ENCODE assay signal across 8 mouse cellular contexts in the genomic region with DNA sequence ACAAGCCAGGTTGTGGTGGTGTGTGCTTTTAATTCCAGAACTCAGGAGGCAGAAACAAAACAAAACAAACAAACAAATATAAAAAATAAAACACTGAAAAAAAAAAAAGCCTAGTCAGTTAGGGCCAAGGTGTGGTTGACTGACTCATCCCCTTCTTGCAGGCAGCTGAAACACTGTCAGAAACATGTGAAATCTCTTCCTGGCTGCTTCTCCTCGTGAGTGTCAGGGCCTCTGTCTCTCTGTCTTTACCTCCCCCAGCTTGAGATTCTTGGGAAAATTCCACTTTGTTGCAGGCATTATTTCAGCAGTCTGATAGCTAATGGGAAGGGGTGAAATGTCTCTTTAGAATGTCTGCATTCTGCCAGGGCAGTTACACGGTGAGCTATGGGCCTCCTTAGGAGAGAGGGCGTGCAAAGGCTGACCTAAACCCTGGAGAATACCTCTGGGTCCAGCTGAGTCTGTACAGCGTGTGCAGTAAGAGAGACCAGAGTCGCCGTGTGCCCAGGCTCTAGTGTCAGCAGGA. TPM values are rescaled to one million over a fixed set of nuclear protein-coding genes. Genes with fewer than 3 reads are reported as not detected.
DNase-seq lines count a peak whose midpoint lies in the region; ATAC-seq and TF ChIP-seq lines count a peak whose summit lies in the region.

No protein-coding gene starts in this region.

- peak in 1 of 2 experiments; percentile 14 for DNase-seq in heart, adult 2 months
- DNase-seq in heart, postnatal 36 days, result no peak
- DNase-seq in 416B (ENCODE audit: low read depth), result peak; percentile 80
- DNase-seq in forebrain, embryonic 10.5 days (ENCODE audit: extremely low spot score, low spot score), result no peak
- DNase-seq in testis, postnatal 14 days (ENCODE audit: low spot score), result no peak

- TF ChIP-seq CTCF in heart, adult 2 months (IDR thresholded peaks at IDR 0.05), result no peak

- intact Hi-C loops in heart, adult 2 months (cut with DNase I), result loop anchor here (1.0 to 5.0 kb wide), 3 partner anchors 43 to 155 kb away; no protein-coding TSS in a partner anchor
- intact Hi-C loops in heart, postnatal 36 days (cut with DNase I), result loop anchor here (1.0 kb wide), 1 partner anchor 25 kb away; a partner anchor contains a TSS

- TF ChIP-seq EP300 in heart, adult 2 months (IDR thresholded peaks at IDR 0.05; ENCODE audit: insufficient read depth, low read depth, low read length), result no peak

- peaks cover 7% of the 10 kb centered on the region for H3K4me1 ChIP-seq in heart, adult 2 months (ENCODE audit: control insufficient read depth, insufficient read depth, low read length)
- peaks cover 46% of the 10 kb centered on the region for H3K4me1 ChIP-seq in forebrain, embryonic 10.5 days
- H3K4me1 ChIP-seq in liver, embryonic 12.5 days, result peaks cover 40% of the 10 kb centered on the region

- WGBS in heart, adult 2 months, result 17% methylated on average over 6 of the region's 6 CpGs
- WGBS in forebrain, embryonic 10.5 days, result 12% methylated on average over 6 of the region's 6 CpGs
- 32% methylated on average over 6 of the region's 6 CpGs for WGBS in liver, embryonic 12.5 days (ENCODE audit: insufficient replicate concordance)

- no peaks in the 10 kb centered on the region for H3K27me3 ChIP-seq in heart, adult 2 months (ENCODE audit: control insufficient read depth, insufficient read depth, low read length)
- H3K27me3 ChIP-seq in forebrain, embryonic 10.5 days (ENCODE audit: poor library complexity, severe bottlenecking), result no peaks in the 10 kb centered on the region
- no peaks in the 10 kb centered on the region for H3K27me3 ChIP-seq in liver, embryonic 12.5 days (replicated peaks)

- no peak for ATAC-seq in liver, embryonic 12.5 days
- no peak for ATAC-seq in activated CD4-positive, CD25-positive, alpha-beta regulatory T cell, adult 4 months
- ATAC-seq in megakaryocyte-erythroid progenitor cell, adult 5-6 weeks (replicated peaks; ENCODE audit: low FRiP score, low TSS enrichment, poor library complexity, severe bottlenecking), result no peak

- H3K79me2 ChIP-seq in heart, adult 2 months (replicated peaks; ENCODE audit: control insufficient read depth, insufficient read depth, low read length), result no peaks in the 10 kb centered on the region; the same call in 1 of the 2 replicates

- H3K36me3 ChIP-seq in heart, adult 2 months (ENCODE audit: control insufficient read depth, insufficient read depth, low read length), result peaks cover 6% of the 10 kb centered on the region
- H3K36me3 ChIP-seq in forebrain, embryonic 10.5 days (replicated peaks), result peaks cover 37% of the 10 kb centered on the region
- peaks cover 24% of the 10 kb centered on the region for H3K36me3 ChIP-seq in liver, embryonic 12.5 days

- H3K9ac ChIP-seq in heart, adult 2 months (ENCODE audit: low read depth, low read length), result peak overlapping the region; percentile 71
- H3K9ac ChIP-seq in liver, embryonic 12.5 days, result peak overlapping the region; percentile 47; the same call in 1 of the 2 replicates

- peak overlapping the region; percentile 54 for H3K4me2 ChIP-seq in liver, embryonic 12.5 days

- H3K9me3 ChIP-seq in forebrain, embryonic 10.5 days, result no peaks in the 10 kb centered on the region
- H3K9me3 ChIP-seq in liver, embryonic 12.5 days (replicated peaks), result no peaks in the 10 kb centered on the region

- TF ChIP-seq POLR2A in heart, adult 2 months (IDR thresholded peaks at IDR 0.05; ENCODE audit: insufficient read depth, low read depth, low read length), result no peak

- H3K4me3 ChIP-seq in heart, adult 2 months, result peak overlapping the region; percentile 34
- peak overlapping the region; percentile 50 for H3K4me3 ChIP-seq in forebrain, embryonic 10.5 days
- H3K4me3 ChIP-seq in liver, embryonic 12.5 days, result peak overlapping the region; percentile 12; the same call in 1 of the 2 replicates

- H3K27ac ChIP-seq in heart, adult 2 months, result peak overlapping the region; percentile 65
- peak overlapping the region; percentile 96 for H3K27ac ChIP-seq in forebrain, embryonic 10.5 days
- H3K27ac ChIP-seq in liver, embryonic 12.5 days, result peak overlapping the region; percentile 85

RNA-seq across cellular contexts. Expression of a gene that starts 2.8 kb away (rescaled TPM):
- total RNA-seq in heart, adult 2 months (2021), result 100 to 1,000 TPM; 133 to 153 TPM
- polyA plus RNA-seq in heart, adult 2 months (2012; rRNA removed), result 71.1 and 114 TPM in 2 replicates
- 100 to 1,000 TPM; 161 to 172 TPM for total RNA-seq in heart, postnatal 36 days (2021)
- polyA plus RNA-seq in forebrain, embryonic 10.5 days (2016; fragmentation: Nextera tagmentation; extraction: Ambion mirVana), result 465 and 471 TPM in 2 replicates
- polyA plus RNA-seq in liver, embryonic 12.5 days (2016; fragmentation: Nextera tagmentation; extraction: Ambion mirVana), result 252 and 256 TPM in 2 replicates
- polyA plus RNA-seq in activated CD4-positive, CD25-positive, alpha-beta regulatory T cell, adult 4 months (2017; shearing (Covaris generic)), result 10 to 100 TPM; 79.6 to 85.1 TPM
- total RNA-seq in megakaryocyte-erythroid progenitor cell, adult 5-6 weeks (2014; fragmentation: Nextera tagmentation), result 229 and 288 TPM in 2 replicates
- 535 and 656 TPM in 2 replicates for total RNA-seq in megakaryocyte-erythroid progenitor cell, adult 5-6 weeks (2017)

RNA-seq across cellular contexts. Expression of a gene that starts 3.1 kb away (rescaled TPM):
- total RNA-seq in heart, adult 2 months (2021), result 1 to 10 TPM; 8.2 to 9.6 TPM
- polyA plus RNA-seq in heart, adult 2 months (2012; rRNA removed), result 7.4 and 9.1 TPM in 2 replicates
- 1 to 10 TPM; 9.0 to 9.2 TPM for total RNA-seq in heart, postnatal 36 days (2021)
- polyA plus RNA-seq in forebrain, embryonic 10.5 days (2016; fragmentation: Nextera tagmentation; extraction: Ambion mirVana), result 21.1 and 24.5 TPM in 2 replicates
- polyA plus RNA-seq in liver, embryonic 12.5 days (2016; fragmentation: Nextera tagmentation; extraction: Ambion mirVana), result 10.1 and 10.2 TPM in 2 replicates
- polyA plus RNA-seq in activated CD4-positive, CD25-positive, alpha-beta regulatory T cell, adult 4 months (2017; shearing (Covaris generic)), result 10 to 100 TPM in 1 of 2 experiments, 1 to 10 TPM in 1; 6.3 to 12.3 TPM
- total RNA-seq in megakaryocyte-erythroid progenitor cell, adult 5-6 weeks (2014; fragmentation: Nextera tagmentation), result 9.0 and 9.6 TPM in 2 replicates
- total RNA-seq in megakaryocyte-erythroid progenitor cell, adult 5-6 weeks (2017), result 1.9 and 4.2 TPM in 2 replicates

RNA-seq across cellular contexts. Expression of a gene that starts 25.1 kb away (rescaled TPM):
- 1 to 10 TPM; 1.9 to 2.7 TPM for total RNA-seq in heart, adult 2 months (2021)
- polyA plus RNA-seq in heart, adult 2 months (2012; rRNA removed), result 6.2 and 6.7 TPM in 2 replicates
- 1 to 10 TPM; 2.6 to 3.1 TPM for total RNA-seq in heart, postnatal 36 days (2021)
- polyA plus RNA-seq in forebrain, embryonic 10.5 days (2016; fragmentation: Nextera tagmentation; extraction: Ambion mirVana), result 62.4 and 66.2 TPM in 2 replicates
- polyA plus RNA-seq in liver, embryonic 12.5 days (2016; fragmentation: Nextera tagmentation; extraction: Ambion mirVana), result 18.5 and 19.4 TPM in 2 replicates
- polyA plus RNA-seq in activated CD4-positive, CD25-positive, alpha-beta regulatory T cell, adult 4 months (2017; shearing (Covaris generic)), result 10 to 100 TPM; 15.2 to 19.2 TPM
- 24.4 and 51.9 TPM in 2 replicates for total RNA-seq in megakaryocyte-erythroid progenitor cell, adult 5-6 weeks (2014; fragmentation: Nextera tagmentation)
- total RNA-seq in megakaryocyte-erythroid progenitor cell, adult 5-6 weeks (2017), result 7.2 and 8.8 TPM in 2 replicates

RNA-seq across cellular contexts. Expression of a gene that starts 25.3 kb away (rescaled TPM):
- 10 to 100 TPM; 11.3 TPM for total RNA-seq in heart, adult 2 months (2021)
- polyA plus RNA-seq in heart, adult 2 months (2012; rRNA removed), result 24.3 and 32.2 TPM in 2 replicates
- total RNA-seq in heart, postnatal 36 days (2021), result 10 to 100 TPM; 13.1 to 13.2 TPM
- polyA plus RNA-seq in forebrain, embryonic 10.5 days (2016; fragmentation: Nextera tagmentation; extraction: Ambion mirVana), result 15.3 and 16.7 TPM in 2 replicates
- polyA plus RNA-seq in liver, embryonic 12.5 days (2016; fragmentation: Nextera tagmentation; extraction: Ambion mirVana), result 12.8 TPM in 2 replicates
- 10 to 100 TPM; 33.9 to 39.6 TPM for polyA plus RNA-seq in activated CD4-positive, CD25-positive, alpha-beta regulatory T cell, adult 4 months (2017; shearing (Covaris generic))
- total RNA-seq in megakaryocyte-erythroid progenitor cell, adult 5-6 weeks (2014; fragmentation: Nextera tagmentation), result 17.7 and 27.3 TPM in 2 replicates
- 7.6 and 11.9 TPM in 2 replicates for total RNA-seq in megakaryocyte-erythroid progenitor cell, adult 5-6 weeks (2017)

RNA-seq across cellular contexts. Expression of a gene that starts 31.7 kb away (rescaled TPM):
- total RNA-seq in heart, adult 2 months (2021), result not detected
- not detected in 2 replicates for polyA plus RNA-seq in heart, adult 2 months (2012; rRNA removed)
- total RNA-seq in heart, postnatal 36 days (2021), result not detected
- polyA plus RNA-seq in forebrain, embryonic 10.5 days (2016; fragmentation: Nextera tagmentation; extraction: Ambion mirVana), result 0.38 and 0.85 TPM in 2 replicates
- polyA plus RNA-seq in liver, embryonic 12.5 days (2016; fragmentation: Nextera tagmentation; extraction: Ambion mirVana), result 6.2 and 7.6 TPM in 2 replicates
- 1 to 10 TPM in 1 of 2 experiments, not detected in 1; 1.1 TPM for polyA plus RNA-seq in activated CD4-positive, CD25-positive, alpha-beta regulatory T cell, adult 4 months (2017; shearing (Covaris generic))
- 0.90 and 0.99 TPM in 2 replicates for total RNA-seq in megakaryocyte-erythroid progenitor cell, adult 5-6 weeks (2014; fragmentation: Nextera tagmentation)
- total RNA-seq in megakaryocyte-erythroid progenitor cell, adult 5-6 weeks (2017), result not detected in 2 replicates
